Mouse (Mus musculus): ENCODE measurements around the gene Nr2f2.

Nr2f2 gene

GRCm38 (mm10) chr7:70365941-70366807, at the start of gene Nr2f2:
Gene Nr2f2, minus strand, starts transcription at chr7:70366735.
- DNase-seq, result peak; percentile 53 to 71

- DNase-seq, result no peak
These were observed 47.9 kb upstream of the Nr2f2 start for GRCm38 (mm10) chr7:70414461-70414860.

- no peak for DNase-seq
These were observed 47.1 kb upstream of the Nr2f2 start for GRCm38 (mm10) chr7:70413646-70414045.

- DNase-seq, result no peak
These were observed 46.4 kb upstream of the Nr2f2 start for GRCm38 (mm10) chr7:70412900-70413299.

GRCm38 (mm10) chr7:70410350-70410749, 43.8 kb upstream of the Nr2f2 start:
- DNase-seq, result no peak

GRCm38 (mm10) chr7:70409890-70410289, 43.4 kb upstream of the Nr2f2 start:
- DNase-seq, result no peak

GRCm38 (mm10) chr7:70408814-70409213, 42.3 kb upstream of the Nr2f2 start:
- DNase-seq, result no peak

- peak; percentile 49 to 62 for DNase-seq
These were observed 40.6 kb upstream of the Nr2f2 start for GRCm38 (mm10) chr7:70407123-70407522.

GRCm38 (mm10) chr7:70406527-70406926, 40.0 kb upstream of the Nr2f2 start:
- no peak for DNase-seq

- no peak for DNase-seq
These were observed 38.9 kb upstream of the Nr2f2 start for GRCm38 (mm10) chr7:70405466-70405865.

- DNase-seq, result no peak
These were observed 16.3 kb upstream of the Nr2f2 start for GRCm38 (mm10) chr7:70382828-70383227.

- no peak for DNase-seq
These were observed 15.1 kb upstream of the Nr2f2 start for GRCm38 (mm10) chr7:70381409-70382244.

- no peak for DNase-seq
These were observed 14.4 kb upstream of the Nr2f2 start for GRCm38 (mm10) chr7:70380943-70381342.

- DNase-seq, result no peak
These were observed 13.7 kb upstream of the Nr2f2 start for GRCm38 (mm10) chr7:70380246-70380645.

- peak; percentile 31 to 57 for DNase-seq
These were observed 4.2 kb upstream of the Nr2f2 start for GRCm38 (mm10) chr7:70370552-70371262.

- peak; percentile 65 to 77 for DNase-seq
These were observed 3.4 kb upstream of the Nr2f2 start for GRCm38 (mm10) chr7:70369731-70370551.

GRCm38 (mm10) chr7:70369061-70369730, 2.7 kb upstream of the Nr2f2 start:
- DNase-seq, result peak; percentile 69 to 78

- no peak for DNase-seq
These were observed 2.2 kb upstream of the Nr2f2 start for GRCm38 (mm10) chr7:70368751-70369060.

- no peak for DNase-seq
These were observed 1.7 kb upstream of the Nr2f2 start for GRCm38 (mm10) chr7:70368268-70368655.

- DNase-seq, result peak; percentile 75 to 84
These were observed 1.2 kb upstream of the Nr2f2 start for GRCm38 (mm10) chr7:70367591-70368267.

GRCm38 (mm10) chr7:70366808-70367095, 217 bp upstream of the Nr2f2 start:
- DNase-seq, result no peak

All from kidney, postnatal 4 days (tissue).